Mouse (Mus musculus): Measurements from ENCODE around the gene Myo1c.

Gene Myo1c

GRCm38 (mm10) chr11:75716661-75717325 lies 66.5 kb downstream of the Myo1c start:
- DNase-seq: no peak

DNA sequence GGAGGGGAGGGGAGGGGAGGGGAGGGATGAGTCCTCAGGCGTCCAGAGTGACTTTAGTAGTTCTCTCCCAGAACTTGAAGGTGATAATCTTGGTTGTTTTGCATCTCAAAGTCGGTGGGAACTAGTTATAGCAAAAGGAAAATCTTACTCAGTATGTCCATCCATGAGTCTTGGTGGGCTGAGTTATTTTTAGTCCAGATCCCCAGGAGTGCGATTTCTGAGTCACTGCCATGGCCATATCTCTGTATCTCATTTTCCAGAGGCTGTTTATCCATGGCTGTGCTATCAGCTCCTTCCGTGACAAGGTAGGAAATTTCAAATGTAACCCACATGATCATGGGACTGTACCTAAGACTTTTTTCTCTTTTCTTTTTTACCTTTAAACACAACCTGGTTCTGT lies 72.0 kb downstream of the Myo1c start:
- DNase-seq: no peak

Measured in kidney, postnatal 10 days (tissue).